Mouse (Mus musculus): ENCODE results near the gene Snapin.

GRCm38 (mm10) chr3:90506362-90506761 is 15.5 kb upstream of the Snapin start:
- no peak for TF ChIP-seq POLR2A (IDR thresholded peaks at IDR 0.05; ENCODE audit: control insufficient read depth, low read depth, low read length)
- TF ChIP-seq CTCF (IDR thresholded peaks at IDR 0.05; ENCODE audit: control insufficient read depth, insufficient read depth, insufficient replicate concordance, low read depth, low read length): no peak

Data from testis, adult 2 months (tissue).